15 mouse cellular contexts compared by ENCODE assay signal in genomic region chr16:94087570-94088225, GRCm38 (mm10). TPM values are rescaled to one million over a fixed set of nuclear protein-coding genes. Genes with fewer than 3 reads are reported as not detected.
A peak's percentile ranks its signal among the peaks of the same experiment; 100 is the strongest.
DNase-seq lines count a peak whose midpoint lies in the region; ATAC-seq and TF ChIP-seq lines count a peak whose summit lies in the region.
"Had no signal": no experiment of that assay in that cellular context is flagged by ENCODE, and none has a peak within 500 bp of the region (broad histone marks: within the 10 kb centered on the region; RNA-seq: fewer than 3 reads in every experiment).

No protein-coding gene starts in this region.

- H3K4me2 ChIP-seq in forebrain, embryonic 12.5 days: no peak overlapping the region
- no peak overlapping the region for H3K4me2 ChIP-seq in forebrain, embryonic 15.5 days (replicated peaks)
- no peak overlapping the region for H3K4me2 ChIP-seq in kidney, embryonic 14.5 days (replicated peaks; ENCODE audit: low read depth, low read length)
- H3K4me2 ChIP-seq in limb, embryonic 14.5 days (replicated peaks; ENCODE audit: low read depth, low read length, severe bottlenecking): peak overlapping the region; percentile 22; the same call in 1 of the 2 replicates
- H3K4me2 ChIP-seq: hindbrain, embryonic 15.5 days; liver, embryonic 12.5 days had no signal

- no peaks in the 10 kb centered on the region for H3K9me3 ChIP-seq in forebrain, embryonic 12.5 days
- no peaks in the 10 kb centered on the region for H3K9me3 ChIP-seq in forebrain, embryonic 15.5 days
- H3K9me3 ChIP-seq in kidney, embryonic 14.5 days (ENCODE audit: control insufficient read depth, low read length): no peaks in the 10 kb centered on the region
- no peaks in the 10 kb centered on the region for H3K9me3 ChIP-seq in limb, embryonic 14.5 days (ENCODE audit: control insufficient read depth, low read length)
- H3K9me3 ChIP-seq: hindbrain, embryonic 15.5 days; liver, embryonic 12.5 days had no signal

- no peak for ATAC-seq in forebrain, embryonic 12.5 days (ENCODE audit: low FRiP score)
- ATAC-seq in forebrain, embryonic 15.5 days (replicated peaks): no peak
- no peak for ATAC-seq in kidney, embryonic 14.5 days (ENCODE audit: low FRiP score, low TSS enrichment)
- no peak for ATAC-seq in limb, embryonic 14.5 days (ENCODE audit: low FRiP score, low read depth)
- ATAC-seq: liver, embryonic 12.5 days had no signal

- peaks cover 99% of the 10 kb centered on the region for H3K27me3 ChIP-seq in forebrain, embryonic 12.5 days
- H3K27me3 ChIP-seq in forebrain, embryonic 15.5 days: peaks cover 93% of the 10 kb centered on the region
- peaks cover 97% of the 10 kb centered on the region for H3K27me3 ChIP-seq in kidney, embryonic 14.5 days (ENCODE audit: control insufficient read depth, insufficient read depth, low read length)
- H3K27me3 ChIP-seq in limb, embryonic 14.5 days (ENCODE audit: control insufficient read depth, insufficient read depth, low read length): peaks cover 96% of the 10 kb centered on the region

- no peak for DNase-seq in kidney, postnatal 4 days
- DNase-seq in limb, embryonic 14.5 days (ENCODE audit: low spot score): no peak
- DNase-seq in layer of hippocampus, postnatal 36 days: no peak
- no peak for DNase-seq in left cerebral cortex, adult 18-20 months (ENCODE audit: low spot score in 2 of 2)
- DNase-seq: adrenal gland, adult 8-10 months; cerebellum, adult 11 months; thymus, postnatal 36 days had no signal

- no peak for TF ChIP-seq POLR2A in limb, embryonic 14.5 days (IDR thresholded peaks at IDR 0.05; ENCODE audit: borderline replicate concordance, extremely low read depth, insufficient read depth, insufficient read length)

- no peaks in the 10 kb centered on the region for H3K36me3 ChIP-seq in forebrain, embryonic 12.5 days (replicated peaks)
- no peaks in the 10 kb centered on the region for H3K36me3 ChIP-seq in forebrain, embryonic 15.5 days
- no peaks in the 10 kb centered on the region for H3K36me3 ChIP-seq in kidney, embryonic 14.5 days (ENCODE audit: control insufficient read depth, insufficient read depth, low read length)
- no peaks in the 10 kb centered on the region for H3K36me3 ChIP-seq in limb, embryonic 14.5 days (ENCODE audit: control insufficient read depth, insufficient read depth, low read length)
- H3K36me3 ChIP-seq: hindbrain, embryonic 15.5 days; liver, embryonic 12.5 days had no signal

- peaks cover 23% of the 10 kb centered on the region for H3K4me1 ChIP-seq in forebrain, embryonic 12.5 days
- H3K4me1 ChIP-seq in forebrain, embryonic 15.5 days: peaks cover 15% of the 10 kb centered on the region
- H3K4me1 ChIP-seq in kidney, embryonic 14.5 days (ENCODE audit: control insufficient read depth, insufficient read depth, low read length): peaks cover 12% of the 10 kb centered on the region; the same call in 1 of the 2 replicates
- peaks cover 3% of the 10 kb centered on the region; the same call in 1 of the 2 replicates for H3K4me1 ChIP-seq in brown adipose tissue, adult 24 weeks (ENCODE audit: control insufficient read depth, insufficient read depth, insufficient read length, low read length)
- H3K4me1 ChIP-seq in limb, embryonic 14.5 days (ENCODE audit: control insufficient read depth, insufficient read depth, low read length): peaks cover 14% of the 10 kb centered on the region; the same call in 1 of the 2 replicates

- no peak overlapping the region for H3K9ac ChIP-seq in forebrain, embryonic 12.5 days
- H3K9ac ChIP-seq in forebrain, embryonic 15.5 days (replicated peaks): no peak overlapping the region
- H3K9ac ChIP-seq in kidney, embryonic 14.5 days (ENCODE audit: low read depth, low read length): no peak overlapping the region
- 0 out of 2 replicates have a peak overlapping the region, but pooled peaks have one; percentile 25 for H3K9ac ChIP-seq in limb, embryonic 14.5 days (ENCODE audit: low read depth, low read length, severe bottlenecking)
- H3K9ac ChIP-seq: hindbrain, embryonic 15.5 days; liver, embryonic 12.5 days had no signal

- peak overlapping the region; percentile 18 for H3K4me3 ChIP-seq in forebrain, embryonic 12.5 days (replicated peaks)
- no peak overlapping the region for H3K4me3 ChIP-seq in forebrain, embryonic 15.5 days
- H3K4me3 ChIP-seq in kidney, embryonic 14.5 days (ENCODE audit: low read length): peak overlapping the region; percentile 9; the same call in 1 of the 2 replicates
- peak overlapping the region; percentile 42 for H3K4me3 ChIP-seq in brown adipose tissue, adult 24 weeks (ENCODE audit: insufficient read depth, low read depth, low read length)
- H3K4me3 ChIP-seq in limb, embryonic 14.5 days (replicated peaks; ENCODE audit: low read length): peak overlapping the region; percentile 20
- H3K4me3 ChIP-seq: hindbrain, embryonic 15.5 days; liver, embryonic 12.5 days had no signal

- 1% methylated on average over 16 of the region's 16 CpGs for WGBS in forebrain, embryonic 12.5 days
- 6% methylated on average over 16 of the region's 16 CpGs for WGBS in forebrain, embryonic 15.5 days
- 2% methylated on average over 16 of the region's 16 CpGs for WGBS in kidney, embryonic 14.5 days
- WGBS in limb, embryonic 14.5 days: 8% methylated on average over 16 of the region's 16 CpGs

- H3K27ac ChIP-seq in forebrain, embryonic 12.5 days: no peak overlapping the region
- H3K27ac ChIP-seq in forebrain, embryonic 15.5 days (replicated peaks): no peak overlapping the region
- no peak overlapping the region for H3K27ac ChIP-seq in kidney, embryonic 14.5 days (ENCODE audit: low read depth, low read length)
- no peak overlapping the region for H3K27ac ChIP-seq in brown adipose tissue, adult 24 weeks (replicated peaks; ENCODE audit: low read depth, low read length)
- H3K27ac ChIP-seq in limb, embryonic 14.5 days (replicated peaks; ENCODE audit: low read depth, low read length): no peak overlapping the region
- H3K27ac ChIP-seq: hindbrain, embryonic 15.5 days; liver, embryonic 12.5 days had no signal

RNA-seq across cellular contexts. Expression of gene Sim2, which starts 3.0 kb away (rescaled TPM):
- 1.1 and 1.8 TPM in 2 replicates for polyA plus RNA-seq in forebrain, embryonic 12.5 days (2016; fragmentation: Nextera tagmentation; extraction: Ambion mirVana)
- polyA plus RNA-seq in forebrain, embryonic 15.5 days (2015; fragmentation: Nextera tagmentation; extraction: Ambion mirVana): 0.04 TPM in 1 of 2 replicates, not detected in the other
- 2.2 and 2.5 TPM in 2 replicates for polyA plus RNA-seq in kidney, embryonic 14.5 days (2014; fragmentation: Nextera tagmentation; extraction: Ambion mirVana)
- polyA plus RNA-seq in brown adipose tissue, adult 24 weeks (2012; ENCODE audit: insufficient read depth, insufficient read length, missing spikeins): 0.52 and 0.96 TPM in 2 replicates
- polyA plus RNA-seq in limb, embryonic 14.5 days (2012; rRNA removed): 5.9 and 7.0 TPM in 2 replicates
- polyA plus RNA-seq in limb, embryonic 14.5 days (2014; fragmentation: Nextera tagmentation; extraction: Ambion mirVana): 0.97 and 1.4 TPM in 2 replicates
- under 1 TPM; 0.07 to 0.33 TPM for total RNA-seq in layer of hippocampus, postnatal 36 days (2021)
- not detected for total RNA-seq in left cerebral cortex, adult 18-20 months (2021)
- total RNA-seq: adrenal gland, adult 8-10 months; megakaryocyte-erythroid progenitor cell, adult 5-6 weeks had no signal
- polyA plus RNA-seq: liver, embryonic 12.5 days; spleen, adult 2 months had no signal
